Mouse (Mus musculus): ENCODE measurements around the gene Cdh13. TPM values are rescaled to one million over a fixed set of nuclear protein-coding genes. Genes with fewer than 3 reads are reported as not detected.
"Not testable (repeated sequence)": the region's sequence is repeated elsewhere in the genome, so short reads cannot be mapped to it uniquely, and the experiment has no call there.

Cdh13 gene
- total RNA-seq, 2 experiments from 2014 or later = 68.9 to 69.9 TPM

GRCm38 (mm10) chr8:119304196-119304595 is 1020.7 kb downstream of the Cdh13 start:
- DNase-seq (ENCODE audit: low spot score in 2 of 2) = peak; percentile 9 to 48

GRCm38 (mm10) chr8:119311412-119311811 is 1027.9 kb downstream of the Cdh13 start:
- peak in 1 of 2 experiments; percentile 39 for DNase-seq (ENCODE audit: low spot score in 2 of 2)

- DNase-seq (ENCODE audit: low spot score in 2 of 2) = no peak
Measured at GRCm38 (mm10) chr8:119323215-119323614, 1039.7 kb downstream of the Cdh13 start.

- DNase-seq (ENCODE audit: low spot score in 2 of 2) = no peak
Measured at GRCm38 (mm10) chr8:119339546-119339945, 1056.0 kb downstream of the Cdh13 start.

- DNase-seq (ENCODE audit: low spot score in 2 of 2) = no peak
Measured at GRCm38 (mm10) chr8:119343606-119344005, 1060.1 kb downstream of the Cdh13 start.

GRCm38 (mm10) chr8:119344190-119344856 is 1060.8 kb downstream of the Cdh13 start, which contains the start of gene Hsbp1:
Gene Hsbp1 (plus strand): TSS chr8:119344488.
- DNase-seq (ENCODE audit: low spot score in 2 of 2) = peak; percentile 97 to 98

- DNase-seq (ENCODE audit: low spot score in 2 of 2) = no peak
Measured at GRCm38 (mm10) chr8:119345029-119345682, 1061.6 kb downstream of the Cdh13 start.

- DNase-seq (ENCODE audit: low spot score in 2 of 2) = no peak
Measured at GRCm38 (mm10) chr8:119345683-119346075, 1062.1 kb downstream of the Cdh13 start.

GRCm38 (mm10) chr8:119351647-119352046 is 1068.1 kb downstream of the Cdh13 start:
- no peak for DNase-seq (ENCODE audit: low spot score in 2 of 2)

GRCm38 (mm10) chr8:119352977-119353658 is 1069.6 kb downstream of the Cdh13 start:
- DNase-seq (ENCODE audit: low spot score in 2 of 2) = no peak

- DNase-seq (ENCODE audit: low spot score in 2 of 2) = no peak
Measured at GRCm38 (mm10) chr8:119353659-119354023, 1070.1 kb downstream of the Cdh13 start.

- not testable (repeated sequence) for DNase-seq (ENCODE audit: low spot score in 2 of 2)
Measured at GRCm38 (mm10) chr8:119356631-119357030, 1073.1 kb downstream of the Cdh13 start.

- no peak for DNase-seq (ENCODE audit: low spot score in 2 of 2)
Measured at GRCm38 (mm10) chr8:119358175-119358574, 1074.6 kb downstream of the Cdh13 start.

- DNase-seq (ENCODE audit: low spot score in 2 of 2) = peak in 1 of 2 experiments; percentile 32
Measured at GRCm38 (mm10) chr8:119358836-119359235, 1075.3 kb downstream of the Cdh13 start.

GRCm38 (mm10) chr8:119360686-119361295 is 1077.3 kb downstream of the Cdh13 start:
- no peak for DNase-seq (ENCODE audit: low spot score in 2 of 2)

Data from left cerebral cortex, adult 18-20 months (tissue).